Mouse (Mus musculus) inflammation-experienced regulatory T-cells (primary cell): ENCODE data around the gene Clec12b. TPM values are rescaled to one million over a fixed set of nuclear protein-coding genes. Genes with fewer than 3 reads are reported as not detected.

Experiments
- polyA plus RNA-seq, 2 experiments: library from polyadenylated mRNA; unstranded; fragments of 100-300 nt; shearing (Covaris generic); gene quantifications; one replicate each; pipeline ENCODE4 v1.2.1; 2017

Gene Clec12b
- not detected for polyA plus RNA-seq

GRCm38 (mm10) chr6:129385774-129386173 is at the start of gene Clec12b:
Gene Clec12b (minus strand): TSS chr6:129385874.

DNA sequence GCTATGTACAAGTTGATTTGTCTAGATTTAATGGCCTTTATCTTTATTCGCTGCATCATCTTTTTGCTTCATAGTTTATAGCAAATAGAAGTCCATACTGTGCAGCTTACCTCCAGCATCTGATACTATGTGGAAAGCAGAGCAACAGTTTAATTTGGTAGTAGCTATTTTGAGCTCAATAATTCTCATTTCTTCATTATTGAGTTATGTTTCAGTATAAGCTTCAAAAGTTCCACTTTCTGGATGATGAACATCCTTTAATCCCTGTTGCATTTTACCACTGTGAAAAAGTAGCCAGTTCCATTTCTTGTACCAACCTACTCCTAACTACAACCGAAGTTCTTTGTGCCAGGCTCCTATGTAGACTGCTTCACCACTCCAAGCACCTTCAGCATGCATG is 22.9 kb upstream of the Clec12b start, which contains the start of gene Clec9a:
Clec9a (plus strand) TSS at position 301 of the 400 bp plus-strand sequence.

DNA sequence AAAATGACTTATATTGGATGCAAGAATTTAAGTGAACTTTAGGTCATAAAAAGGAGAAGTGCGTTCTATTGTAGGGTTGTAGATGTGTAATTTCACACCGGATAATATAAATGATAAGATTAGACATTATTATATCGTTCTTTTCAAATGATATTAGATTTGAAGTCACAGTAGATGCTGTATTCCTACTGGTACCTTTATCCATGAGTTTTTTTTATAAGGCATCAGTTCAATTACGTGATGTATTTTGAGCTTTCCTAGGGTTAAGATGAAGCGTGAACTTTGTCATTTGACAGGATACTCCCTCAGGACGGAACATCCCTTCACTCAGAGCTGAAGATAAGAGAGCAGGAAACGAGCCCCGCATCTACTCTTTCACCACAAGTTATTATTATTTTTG is 11.3 kb upstream of the Clec12b start, which contains the start of gene Clec1b:
Clec1b (plus strand) TSS at position 301 of the 400 bp plus-strand sequence.

DNA sequence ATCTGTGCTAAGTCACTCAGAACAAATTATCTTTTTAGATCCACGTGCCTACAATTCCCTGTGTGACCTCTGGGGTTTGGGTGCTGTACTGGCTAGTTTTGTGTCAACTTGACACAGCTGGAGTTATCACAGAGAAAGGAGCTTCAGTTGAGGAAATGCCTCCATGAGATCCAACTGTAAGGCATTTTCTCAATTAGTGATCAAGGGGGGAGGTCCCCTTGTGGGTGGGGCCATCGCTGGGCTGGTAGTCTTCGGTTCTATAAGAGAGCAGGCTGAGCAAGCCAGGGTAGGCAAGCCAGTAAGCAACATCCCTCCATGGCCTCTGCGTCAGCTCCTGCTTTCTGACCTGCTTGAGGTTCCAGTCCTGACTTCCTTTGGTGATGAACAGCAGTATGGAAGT is 43.3 kb downstream of the Clec12b start, which contains the start of gene Clec12a:
Clec12a (plus strand) TSS at position 301 of the 400 bp plus-strand sequence.

GRCm38 (mm10) chr6:129331610-129332009 is 54.1 kb downstream of the Clec12b start, which contains the start of gene 4922502D21Rik:
Gene 4922502D21Rik (minus strand): TSS chr6:129331796.

Other genes with a start within 250 kb of the Clec12b start
- 10 to 100 TPM; 19.6 to 36.4 TPM for gene Clec2d, start 205.3 kb downstream of the Clec12b start, polyA plus RNA-seq
- 100 to 1,000 TPM; 104 to 133 TPM for gene Cd69, start 110.4 kb downstream of the Clec12b start, polyA plus RNA-seq
- gene 4922502D21Rik, start 54.1 kb downstream of the Clec12b start, polyA plus RNA-seq = not detected
- 1 to 10 TPM in 1 of 2 experiments, under 1 TPM in 1; 0.17 to 2.5 TPM for gene Clec12a, start 43.2 kb downstream of the Clec12b start, polyA plus RNA-seq
- gene Clec1b, start 11.4 kb upstream of the Clec12b start, polyA plus RNA-seq = 1 to 10 TPM in 1 of 2 experiments, under 1 TPM in 1; 0.06 to 2.6 TPM
- not detected for gene Clec9a, start 23.0 kb upstream of the Clec12b start, polyA plus RNA-seq
- gene Clec1a, start 66.1 kb upstream of the Clec12b start, polyA plus RNA-seq = not detected
- under 1 TPM in 1 of 2 experiments, not detected in 1; 0.13 TPM for gene Olr1, start 121.3 kb upstream of the Clec12b start, polyA plus RNA-seq
- gene Tmem52b, start 126.7 kb upstream of the Clec12b start, polyA plus RNA-seq = under 1 TPM in 1 of 2 experiments, not detected in 1; 0.11 TPM
- 10 to 100 TPM in 1 of 2 experiments, 1 to 10 TPM in 1; 8.5 to 20.1 TPM for gene Gabarapl1, start 147.3 kb upstream of the Clec12b start, polyA plus RNA-seq
- not detected for gene Klre1, start 192.0 kb upstream of the Clec12b start, polyA plus RNA-seq
- gene Klrd1, start 205.9 kb upstream of the Clec12b start, polyA plus RNA-seq = 10 to 100 TPM in 1 of 2 experiments, under 1 TPM in 1; 0.29 to 23.8 TPM
- gene Klrk1, start 238.0 kb upstream of the Clec12b start, polyA plus RNA-seq = 10 to 100 TPM in 1 of 2 experiments, under 1 TPM in 1; 0.28 to 88.4 TPM